Mouse (Mus musculus) lung, embryonic 15.5 days (tissue): Measurements from ENCODE around the gene Trim25. TPM values are rescaled to one million over a fixed set of nuclear protein-coding genes. Genes with fewer than 3 reads are reported as not detected.

Experiments used
- ATAC-seq: fragments of 200-750 bp; cut with Nextera tagmentation; 2 replicates; pipeline ENCODE4 v1.8.0; 2017; ENCODE audit warnings: moderate number of reproducible peaks, borderline replicate concordance; ENCODE audit not compliant: low FRiP score, low TSS enrichment; ENCODE audit errors: extremely low read depth
- H3K27ac ChIP-seq: fragments of 300-500 bp; sonication (generic); 2 replicates; pipeline ENCODE4 v1.5.1; 2015; ENCODE audit warnings: moderate library complexity, mild to moderate bottlenecking, inconsistent platforms
- H3K27me3 ChIP-seq: fragments of 300-500 bp; sonication (generic); 2 replicates; pipeline ENCODE4 v1.6.1; 2015; ENCODE audit warnings: inconsistent platforms
- H3K36me3 ChIP-seq: fragments of 300-500 bp; sonication (generic); 2 replicates; pipeline ENCODE4 v1.6.1; 2015; ENCODE audit warnings: inconsistent platforms
- H3K4me1 ChIP-seq: fragments of 300-500 bp; sonication (generic); 2 replicates; pipeline ENCODE4 v1.6.1; 2015; ENCODE audit warnings: inconsistent platforms
- H3K4me2 ChIP-seq: fragments of 300-500 bp; sonication (generic); 2 replicates; pipeline ENCODE4 v1.6.1; 2015; ENCODE audit warnings: inconsistent platforms, mild to moderate bottlenecking, moderate library complexity
- H3K4me3 ChIP-seq: fragments of 300-500 bp; sonication (generic); 2 replicates; pipeline ENCODE4 v1.5.1; 2015; ENCODE audit warnings: mild to moderate bottlenecking, inconsistent platforms
- H3K9ac ChIP-seq: fragments of 300-500 bp; sonication (generic); 2 replicates; pipeline ENCODE4 v1.6.1; 2015; ENCODE audit warnings: inconsistent platforms
- H3K9me3 ChIP-seq: fragments of 300-500 bp; sonication (generic); 2 replicates; pipeline ENCODE4 v1.6.1; 2016; ENCODE audit warnings: inconsistent platforms
- WGBS: fragments of 180-500 bp; shearing (Covaris S2); methylation state at CpG from one replicate; pipeline ENCODE4 v1.1.7; 2015; 5-methylcytosine and 5-hydroxymethylcytosine counted together
- polyA plus RNA-seq: library from polyadenylated mRNA; unstranded; fragments of >200 nt; fragmentation: Nextera tagmentation; extraction: Ambion mirVana; gene quantifications from 2 replicates; pipeline ENCODE4 v1.2.1, GENCODE M21; 2015

Gene Trim25
- polyA plus RNA-seq, 1 experiment from 2014 or later = 25.9 TPM

GRCm38 (mm10) chr11:88970202-88970732 is 28.9 kb upstream of the Trim25 start, which contains the start of gene Coil:
Gene Coil, plus strand, starts transcription at chr11:88970252.
- H3K36me3 ChIP-seq = no peaks in the 10 kb centered on the region
- H3K27ac ChIP-seq = no peak within 1 kb of the TSS
- H3K4me2 ChIP-seq = no peak within 1 kb of the TSS
- ATAC-seq = no peak
- H3K9ac ChIP-seq = no peak within 1 kb of the TSS
- 27% methylated on average over 2 of the region's 2 CpGs for WGBS
- H3K4me3 ChIP-seq = no peak within 1 kb of the TSS
- H3K4me1 ChIP-seq = peaks cover 9% of the 10 kb centered on the region
- no peaks in the 10 kb centered on the region for H3K9me3 ChIP-seq
- no peaks in the 10 kb centered on the region for H3K27me3 ChIP-seq

GRCm38 (mm10) chr11:88973776-88974701 is 25.1 kb upstream of the Trim25 start:
- H3K27me3 ChIP-seq = no peaks in the 10 kb centered on the region
- 2% methylated on average over 62 of the region's 62 CpGs for WGBS
- H3K4me1 ChIP-seq = peaks cover 9% of the 10 kb centered on the region
- ATAC-seq = peak; percentile 82
- H3K9me3 ChIP-seq = no peaks in the 10 kb centered on the region
- peak overlapping the region; percentile 79 for H3K27ac ChIP-seq
- H3K36me3 ChIP-seq = no peaks in the 10 kb centered on the region
- H3K4me3 ChIP-seq = peak overlapping the region; percentile 68
- peak overlapping the region; percentile 76 for H3K4me2 ChIP-seq
- H3K9ac ChIP-seq = peak overlapping the region; percentile 69

DNA sequence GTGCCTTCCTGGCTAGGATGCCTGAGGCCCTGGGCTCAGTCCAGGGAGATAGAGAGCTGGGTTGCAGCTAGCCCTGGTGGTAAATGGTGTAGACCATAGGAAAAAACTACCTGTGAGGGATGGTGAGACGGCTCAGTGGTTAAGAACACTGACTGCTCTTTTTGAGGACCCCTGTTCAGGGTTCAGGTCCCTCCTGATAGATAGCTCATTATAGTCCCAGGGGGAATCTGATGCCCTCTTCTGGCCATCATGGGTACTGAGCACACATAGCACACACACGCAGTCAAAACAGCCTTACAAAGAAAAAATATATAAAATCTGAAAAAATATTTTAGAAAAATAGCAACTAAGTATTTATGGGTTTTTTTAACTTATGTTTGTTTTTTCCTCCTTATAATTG is 22.9 kb upstream of the Trim25 start:
- WGBS = 95% methylated on average over 2 of the region's 2 CpGs
- no peak for ATAC-seq
- Histone ChIP-seq H3K36me3 (no peaks in the 10 kb centered on the region), H3K27ac (no peak overlapping the region), H3K9me3 (no peaks in the 10 kb centered on the region), H3K9ac (no peak overlapping the region), H3K4me3 (no peak overlapping the region), H3K4me2 (no peak overlapping the region), H3K27me3 (no peaks in the 10 kb centered on the region), H3K4me1 (peaks cover 9% of the 10 kb centered on the region)

DNA sequence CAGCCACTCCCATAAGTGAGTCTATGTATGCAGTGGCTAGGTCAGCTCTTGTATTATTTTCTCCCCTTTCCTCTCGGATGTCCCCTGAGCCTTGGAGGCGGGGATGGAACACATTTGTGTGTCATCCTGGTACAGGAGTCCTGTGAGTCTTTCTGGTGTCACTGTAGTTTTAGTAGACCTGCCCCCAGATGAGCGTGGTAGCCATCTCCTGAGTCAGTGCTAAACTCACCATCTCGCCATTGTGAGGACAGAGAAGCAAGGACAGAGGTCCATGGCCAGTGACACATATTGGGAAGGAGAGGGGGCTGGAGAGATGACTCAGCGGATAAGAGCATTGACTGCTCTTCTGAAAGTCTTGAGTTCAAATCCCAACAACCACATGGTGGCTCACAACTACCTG is 22.0 kb upstream of the Trim25 start:
- ATAC-seq = no peak
- 0 out of 2 replicates have a peak, but pooled peaks cover 7% of the 10 kb centered on the region for H3K36me3 ChIP-seq
- WGBS = 91% methylated on average over 5 of the region's 5 CpGs
- H3K4me2 ChIP-seq = no peak overlapping the region
- H3K4me1 ChIP-seq = peaks cover 9% of the 10 kb centered on the region
- H3K27me3 ChIP-seq = no peaks in the 10 kb centered on the region
- H3K9ac ChIP-seq = no peak overlapping the region
- H3K4me3 ChIP-seq = no peak overlapping the region
- H3K27ac ChIP-seq = no peak overlapping the region
- no peaks in the 10 kb centered on the region for H3K9me3 ChIP-seq

DNA sequence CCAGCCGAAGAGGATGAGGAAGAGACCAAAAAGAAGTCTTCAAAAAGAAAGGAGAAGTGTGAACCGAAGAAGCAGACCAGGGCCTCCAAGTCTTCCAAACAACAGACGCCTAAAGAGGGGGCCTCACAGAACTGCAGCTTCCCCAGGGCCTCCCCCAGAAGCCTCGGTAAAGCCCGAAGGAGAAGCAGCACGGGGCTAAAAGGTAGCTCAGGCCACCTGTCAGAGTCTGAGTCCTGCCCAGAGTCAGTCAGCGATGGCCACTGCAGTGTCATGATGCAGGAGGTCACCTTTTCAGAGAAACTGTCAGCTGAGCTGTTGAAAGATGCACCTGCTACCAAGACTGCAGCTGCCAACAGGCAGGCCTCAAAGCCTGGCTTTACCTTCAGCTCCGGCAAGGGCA is 17.8 kb upstream of the Trim25 start:
- H3K9ac ChIP-seq = no peak overlapping the region
- H3K36me3 ChIP-seq = peaks cover 26% of the 10 kb centered on the region
- no peak for ATAC-seq
- no peak overlapping the region for H3K27ac ChIP-seq
- H3K27me3 ChIP-seq = no peaks in the 10 kb centered on the region
- H3K4me2 ChIP-seq = no peak overlapping the region
- WGBS = 83% methylated on average over 8 of the region's 8 CpGs
- H3K4me3 ChIP-seq = no peak overlapping the region
- H3K4me1 ChIP-seq = no peaks in the 10 kb centered on the region
- H3K9me3 ChIP-seq = no peaks in the 10 kb centered on the region

DNA sequence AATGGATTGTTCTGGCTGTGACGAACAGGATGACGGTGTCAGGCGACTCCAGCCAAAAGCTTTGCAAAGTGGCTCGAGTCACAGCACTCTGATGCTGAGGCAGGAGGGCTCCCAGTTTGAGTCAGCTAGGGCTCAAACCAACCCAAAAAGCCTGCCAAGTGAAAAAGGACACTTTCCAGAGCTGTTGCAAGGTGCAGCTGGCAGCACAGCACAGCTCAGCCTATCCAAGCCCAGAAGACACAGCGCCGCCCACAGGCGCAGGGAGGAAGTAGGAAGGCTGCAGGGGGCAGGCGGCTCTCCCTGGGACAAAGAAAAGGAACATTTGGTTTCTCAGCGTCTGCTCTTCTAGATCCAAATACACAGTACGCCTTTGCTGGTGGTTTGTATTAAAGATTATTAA is 12.6 kb upstream of the Trim25 start:
- H3K4me3 ChIP-seq = no peak overlapping the region
- ATAC-seq = no peak
- WGBS = 83% methylated on average over 10 of the region's 10 CpGs
- H3K36me3 ChIP-seq = peaks cover 35% of the 10 kb centered on the region
- H3K27me3 ChIP-seq = no peaks in the 10 kb centered on the region
- H3K27ac ChIP-seq = no peak overlapping the region
- no peaks in the 10 kb centered on the region for H3K4me1 ChIP-seq
- no peak overlapping the region for H3K4me2 ChIP-seq
- no peak overlapping the region for H3K9ac ChIP-seq
- no peaks in the 10 kb centered on the region for H3K9me3 ChIP-seq

- no peak overlapping the region for H3K9ac ChIP-seq
- H3K36me3 ChIP-seq = peaks cover 27% of the 10 kb centered on the region
- H3K4me1 ChIP-seq = 0 out of 2 replicates have a peak, but pooled peaks cover 3% of the 10 kb centered on the region
- no peak for ATAC-seq
- WGBS = 74% methylated on average over 5 of the region's 5 CpGs
- H3K4me3 ChIP-seq = no peak overlapping the region
- H3K27me3 ChIP-seq = no peaks in the 10 kb centered on the region
- H3K4me2 ChIP-seq = no peak overlapping the region
- H3K27ac ChIP-seq = no peak overlapping the region
- H3K9me3 ChIP-seq = no peaks in the 10 kb centered on the region
Observed at GRCm38 (mm10) chr11:88988956-88989355, 10.2 kb upstream of the Trim25 start.

- Histone ChIP-seq H3K9me3 (no peaks in the 10 kb centered on the region), H3K4me1 (0 out of 2 replicates have a peak, but pooled peaks cover 3% of the 10 kb centered on the region), H3K4me3 (no peak overlapping the region), H3K9ac (no peak overlapping the region), H3K36me3 (peaks cover 23% of the 10 kb centered on the region), H3K27ac (no peak overlapping the region), H3K27me3 (no peaks in the 10 kb centered on the region), H3K4me2 (no peak overlapping the region)
- WGBS = 65% methylated on average over 5 of the region's 5 CpGs
- no peak for ATAC-seq
Observed at GRCm38 (mm10) chr11:88989530-88989929, 9.6 kb upstream of the Trim25 start.

GRCm38 (mm10) chr11:88993186-88993585 is 6.0 kb upstream of the Trim25 start:
- H3K27ac ChIP-seq = no peak overlapping the region
- H3K27me3 ChIP-seq = no peaks in the 10 kb centered on the region
- WGBS = 50% methylated on average over 7 of the region's 7 CpGs
- H3K4me3 ChIP-seq = no peak overlapping the region
- H3K4me2 ChIP-seq = no peak overlapping the region
- peaks cover 3% of the 10 kb centered on the region; the same call in 1 of the 2 replicates for H3K36me3 ChIP-seq
- ATAC-seq = no peak
- H3K9ac ChIP-seq = no peak overlapping the region
- 0 out of 2 replicates have a peak, but pooled peaks cover 3% of the 10 kb centered on the region for H3K4me1 ChIP-seq
- no peaks in the 10 kb centered on the region for H3K9me3 ChIP-seq

DNA sequence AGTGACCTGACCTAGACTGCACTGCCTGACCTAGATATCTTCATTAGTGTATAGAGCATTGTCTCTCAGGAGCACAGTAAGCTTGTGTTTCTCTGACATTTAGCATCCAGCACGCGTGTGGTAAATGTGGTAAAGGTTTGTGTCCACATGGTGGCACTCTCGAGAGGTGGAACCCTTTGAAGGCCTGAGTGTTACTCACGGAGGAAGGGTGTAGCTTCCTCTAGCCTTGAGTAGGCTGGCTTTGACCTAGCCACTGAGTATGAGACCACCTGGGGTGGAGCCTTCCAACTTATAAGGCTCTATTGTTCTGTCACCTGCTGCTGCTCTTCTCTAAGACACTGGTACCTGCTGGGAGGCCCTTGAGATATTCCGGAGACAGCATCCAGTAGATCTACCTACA is 5.6 kb upstream of the Trim25 start:
- no peaks in the 10 kb centered on the region; the same call in 1 of the 2 replicates for H3K36me3 ChIP-seq
- no peak overlapping the region for H3K27ac ChIP-seq
- no peak overlapping the region for H3K4me3 ChIP-seq
- no peak overlapping the region for H3K9ac ChIP-seq
- ATAC-seq = peak; percentile 56; the same call in 1 of the 2 replicates
- WGBS = 17% methylated on average over 5 of the region's 5 CpGs
- 0 out of 2 replicates have a peak, but pooled peaks cover 3% of the 10 kb centered on the region for H3K4me1 ChIP-seq
- no peaks in the 10 kb centered on the region for H3K9me3 ChIP-seq
- H3K4me2 ChIP-seq = no peak overlapping the region
- H3K27me3 ChIP-seq = no peaks in the 10 kb centered on the region

DNA sequence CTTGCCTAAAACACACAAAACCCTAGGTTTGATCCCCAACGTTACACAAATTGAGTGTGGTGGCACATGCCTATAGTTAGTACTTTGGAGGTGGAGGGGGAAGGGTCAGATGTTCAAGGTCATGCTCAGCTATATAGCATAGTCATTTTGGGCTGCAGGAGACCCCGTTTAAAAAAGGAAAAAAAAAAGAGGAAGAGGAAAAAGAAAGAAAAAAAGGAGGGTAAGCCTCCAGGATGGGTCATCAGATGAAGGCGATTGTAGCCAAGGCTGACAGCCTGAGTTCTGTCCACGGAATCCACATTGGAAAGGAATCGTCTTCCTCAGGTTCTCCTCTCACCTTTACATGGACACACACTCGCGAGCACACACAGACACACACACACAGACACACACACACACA is 4.7 kb upstream of the Trim25 start:
- H3K4me2 ChIP-seq = no peak overlapping the region
- H3K27me3 ChIP-seq = no peaks in the 10 kb centered on the region
- H3K4me1 ChIP-seq = peaks cover 6% of the 10 kb centered on the region; the same call in 1 of the 2 replicates
- no peak overlapping the region for H3K27ac ChIP-seq
- no peak overlapping the region for H3K4me3 ChIP-seq
- ATAC-seq = no peak
- 82% methylated on average over 7 of the region's 7 CpGs for WGBS
- no peaks in the 10 kb centered on the region; the same call in 1 of the 2 replicates for H3K36me3 ChIP-seq
- H3K9ac ChIP-seq = no peak overlapping the region
- no peaks in the 10 kb centered on the region for H3K9me3 ChIP-seq

- peaks cover 6% of the 10 kb centered on the region; the same call in 1 of the 2 replicates for H3K4me1 ChIP-seq
- no peaks in the 10 kb centered on the region for H3K9me3 ChIP-seq
- WGBS = 79% methylated on average over 2 of the region's 2 CpGs
- no peak overlapping the region for H3K4me3 ChIP-seq
- H3K27ac ChIP-seq = no peak overlapping the region
- no peak overlapping the region for H3K9ac ChIP-seq
- ATAC-seq = no peak
- no peaks in the 10 kb centered on the region; the same call in 1 of the 2 replicates for H3K36me3 ChIP-seq
- no peaks in the 10 kb centered on the region for H3K27me3 ChIP-seq
- H3K4me2 ChIP-seq = no peak overlapping the region
Observed at GRCm38 (mm10) chr11:88995616-88996015, 3.6 kb upstream of the Trim25 start.
